Mouse (Mus musculus): ENCODE data around the gene Elac2. TPM values are rescaled to one million over a fixed set of nuclear protein-coding genes. Genes with fewer than 3 reads are reported as not detected.

Elac2 gene
- total and polyA plus RNA-seq, 3 experiments, result 66.8 to 88.2 (median 74.1) TPM

DNA sequence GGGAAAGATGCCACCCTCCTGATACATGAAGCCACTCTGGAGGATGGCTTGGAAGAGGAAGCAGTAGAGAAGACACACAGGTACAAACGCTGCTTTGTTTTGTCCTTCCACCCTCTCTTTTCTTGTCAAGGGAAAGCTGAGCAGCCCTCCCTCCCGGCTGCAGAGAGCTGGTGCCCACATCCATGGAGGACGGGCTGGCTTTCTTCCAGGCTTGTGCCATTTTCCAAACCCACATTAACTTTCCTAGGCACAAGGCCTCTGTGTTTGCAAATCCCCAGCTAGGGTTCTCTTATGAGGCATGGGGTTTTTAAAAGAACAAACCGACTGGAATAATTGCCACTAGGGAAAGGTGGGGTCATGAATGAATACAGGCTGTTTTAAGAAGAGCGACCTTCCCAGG, 20.8 kb downstream of the Elac2 start:
- dilution Hi-C loops (cut with MboI; ENCODE audit: extremely low pct_ligation_motif_present, extremely low pct_unique_long_range_greater_than_20kb, low sequenced_read_pairs) (no loop called here), in situ Hi-C loops (cut with MboI; ENCODE audit: low pct_ligation_motif_present, low pct_unique_long_range_greater_than_20kb, low sequenced_read_pairs) (no loop called here)
- no peak overlapping the region for H3K4me3 ChIP-seq (replicated peaks in 1 of 3; ENCODE audit: low read depth in 2 of 3, low read length in 2 of 3, poor library complexity in 1 of 3)
- H3K27ac ChIP-seq (ENCODE audit: insufficient read depth, low read depth), result no peak overlapping the region
- TF ChIP-seq GABPA (IDR thresholded peaks at IDR 0.05; ENCODE audit: insufficient replicate concordance, low read depth, low read length), result no peak
- TF ChIP-seq TBP (conservative IDR thresholded peaks at IDR 0.05; ENCODE audit: low read depth, low read length), result no peak
- TF ChIP-seq CHD2 (IDR thresholded peaks at IDR 0.05; ENCODE audit: low read length), result no peak
- TF ChIP-seq MEF2A (IDR thresholded peaks at IDR 0.05; ENCODE audit: borderline replicate concordance, low read depth, low read length), result no peak
- TF ChIP-seq ELF1 (IDR thresholded peaks at IDR 0.05; ENCODE audit: low read depth, low read length), result no peak
- TF ChIP-seq MAZ (IDR thresholded peaks at IDR 0.05; ENCODE audit: low read depth, low read length), result no peak
- TF ChIP-seq TCF12 (IDR thresholded peaks at IDR 0.05; ENCODE audit: low read depth, low read length), result no peak
- no peak for TF ChIP-seq MYC (IDR thresholded peaks at IDR 0.05; ENCODE audit: low read depth, low read length)
- TF ChIP-seq RAD21 (IDR thresholded peaks at IDR 0.05; ENCODE audit: low read depth, low read length), result no peak
- TF ChIP-seq BHLHE40 (IDR thresholded peaks at IDR 0.05; ENCODE audit: low read depth, low read length), result no peak
- no peak for TF ChIP-seq PAX5 (IDR thresholded peaks at IDR 0.05; ENCODE audit: low read length)
- TF ChIP-seq JUN (IDR thresholded peaks at IDR 0.05; ENCODE audit: insufficient read depth, low read depth, low read length), result no peak
- no peak for TF ChIP-seq EP300 (IDR thresholded peaks at IDR 0.05; ENCODE audit: low read length)
- no peak for TF ChIP-seq ZMIZ1 (IDR thresholded peaks at IDR 0.05; ENCODE audit: low read depth, low read length)
- no peak for TF ChIP-seq JUND (conservative IDR thresholded peaks at IDR 0.05; ENCODE audit: low read depth, low read length)
- no peak for TF ChIP-seq ZNF384 (IDR thresholded peaks at IDR 0.05; ENCODE audit: low read depth, low read length)
- no peak for TF ChIP-seq POLR2A (IDR thresholded peaks at IDR 0.05; ENCODE audit: low read depth, low read length)
- no peak for TF ChIP-seq NRF1 (IDR thresholded peaks at IDR 0.05; ENCODE audit: low read depth, low read length)
- TF ChIP-seq USF2 (conservative IDR thresholded peaks at IDR 0.05; ENCODE audit: low read depth, low read length), result no peak
- DNase-seq (ENCODE audit: extremely low read depth), result no peak
- no peak overlapping the region for H3K9ac ChIP-seq (ENCODE audit: insufficient read depth, low read depth)
- peaks cover 77 to 92% of the 10 kb centered on the region in 2 experiments for H3K36me3 ChIP-seq (replicated peaks in 1 of 2; ENCODE audit: control insufficient read depth in 1 of 2, insufficient read depth in 1 of 2, low read length in 1 of 2)
- H3K4me1 ChIP-seq (ENCODE audit: control insufficient read depth in 1 of 2, insufficient read depth in 2 of 2), result no peaks in the 10 kb centered on the region
- H3K79me2 ChIP-seq (replicated peaks; ENCODE audit: control insufficient read depth, extremely low read depth, insufficient read depth, poor library complexity, severe bottlenecking), result no peaks in the 10 kb centered on the region
- no peaks in the 10 kb centered on the region for H3K27me3 ChIP-seq (replicated peaks)
- no peak overlapping the region for H3K4me2 ChIP-seq (ENCODE audit: insufficient read depth, low read depth, poor library complexity, severe bottlenecking)
- no peaks in the 10 kb centered on the region for H3K9me3 ChIP-seq (replicated peaks; ENCODE audit: low read length)

DNA sequence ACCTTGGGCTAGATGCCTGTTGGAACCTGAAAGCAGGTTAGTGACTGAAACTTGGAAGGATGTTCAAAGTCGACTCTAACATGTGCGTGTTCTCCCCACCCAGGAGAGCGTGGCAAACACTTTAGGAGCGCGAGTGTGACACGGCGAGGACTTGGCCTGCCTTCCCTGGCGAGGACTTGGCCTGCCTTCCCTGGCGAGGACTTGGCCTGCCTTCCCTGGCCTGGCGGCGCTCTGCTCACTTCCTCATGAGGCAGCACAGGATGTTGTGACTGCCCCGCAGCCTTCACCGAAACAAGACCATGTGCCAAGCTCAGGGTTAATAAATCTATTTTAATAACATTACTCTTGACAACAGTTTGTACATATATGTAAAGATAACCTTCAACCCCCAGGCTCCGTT, 22.9 kb downstream of the Elac2 start:
- dilution Hi-C loops (cut with MboI; ENCODE audit: extremely low pct_ligation_motif_present, extremely low pct_unique_long_range_greater_than_20kb, low sequenced_read_pairs) (no loop called here), in situ Hi-C loops (cut with MboI; ENCODE audit: low pct_ligation_motif_present, low pct_unique_long_range_greater_than_20kb, low sequenced_read_pairs) (no loop called here)
- Histone ChIP-seq H3K4me1 (ENCODE audit: control insufficient read depth in 1 of 2, insufficient read depth in 2 of 2) (no peaks in the 10 kb centered on the region), H3K27me3 (replicated peaks) (no peaks in the 10 kb centered on the region), H3K9ac (ENCODE audit: insufficient read depth, low read depth) (no peak overlapping the region), H3K79me2 (replicated peaks; ENCODE audit: control insufficient read depth, extremely low read depth, insufficient read depth, poor library complexity, severe bottlenecking) (no peaks in the 10 kb centered on the region), H3K9me3 (replicated peaks; ENCODE audit: low read length) (no peaks in the 10 kb centered on the region), H3K4me2 (ENCODE audit: insufficient read depth, low read depth, poor library complexity, severe bottlenecking) (no peak overlapping the region), H3K4me3 (replicated peaks in 1 of 3; ENCODE audit: low read depth in 2 of 3, low read length in 2 of 3, poor library complexity in 1 of 3) (no peak overlapping the region), H3K27ac (ENCODE audit: insufficient read depth, low read depth) (no peak overlapping the region), H3K36me3 (replicated peaks in 1 of 2; ENCODE audit: control insufficient read depth in 1 of 2, insufficient read depth in 1 of 2, low read length in 1 of 2) (peaks cover 64 to 90% of the 10 kb centered on the region in 2 experiments)
- no peak for DNase-seq (ENCODE audit: extremely low read depth)
- TF ChIP-seq USF1 (IDR thresholded peaks at IDR 0.05; ENCODE audit: low read depth, low read length) (no peak), PAX5 (IDR thresholded peaks at IDR 0.05; ENCODE audit: low read length) (no peak), ZNF384 (IDR thresholded peaks at IDR 0.05; ENCODE audit: low read depth, low read length) (no peak), RAD21 (IDR thresholded peaks at IDR 0.05; ENCODE audit: low read depth, low read length) (no peak), IRF4 (IDR thresholded peaks at IDR 0.05; ENCODE audit: low read depth, low read length) (no peak), UBTF (IDR thresholded peaks at IDR 0.05; ENCODE audit: low read depth, low read length) (no peak), MAFK (IDR thresholded peaks at IDR 0.05; ENCODE audit: insufficient replicate concordance, low read length) (no peak), HCFC1 (IDR thresholded peaks at IDR 0.05; ENCODE audit: low read depth, low read length) (no peak), MXI1 (IDR thresholded peaks at IDR 0.05; ENCODE audit: low read depth, low read length) (no peak), ETS1 (conservative IDR thresholded peaks at IDR 0.05; ENCODE audit: low read depth, low read length) (no peak), ELF1 (IDR thresholded peaks at IDR 0.05; ENCODE audit: low read depth, low read length) (no peak), MEF2A (IDR thresholded peaks at IDR 0.05; ENCODE audit: borderline replicate concordance, low read depth, low read length) (no peak), NELFE (IDR thresholded peaks at IDR 0.05; ENCODE audit: low read depth, low read length) (no peak), TBP (conservative IDR thresholded peaks at IDR 0.05; ENCODE audit: low read depth, low read length) (no peak)
